Mouse (Mus musculus): ENCODE results near the gene Wnt7b. TPM values are rescaled to one million over a fixed set of nuclear protein-coding genes. Genes with fewer than 3 reads are reported as not detected.

Wnt7b gene
- total and polyA plus RNA-seq, 3 experiments: not detected

- Histone ChIP-seq H3K4me2 (ENCODE audit: insufficient read depth, low read depth, poor library complexity, severe bottlenecking) (no peak overlapping the region), H3K4me1 (ENCODE audit: control insufficient read depth in 1 of 2, insufficient read depth in 2 of 2) (peaks cover under 1 to 4% of the 10 kb centered on the region in 2 experiments; a peak in 2 of 4 replicates), H3K27me3 (replicated peaks) (peaks cover 44% of the 10 kb centered on the region), H3K4me3 (replicated peaks in 1 of 3; ENCODE audit: low read depth in 2 of 3, low read length in 2 of 3, poor library complexity in 1 of 3) (no peak overlapping the region), H3K9me3 (replicated peaks; ENCODE audit: low read length) (peaks cover 3% of the 10 kb centered on the region), H3K79me2 (replicated peaks; ENCODE audit: control insufficient read depth, extremely low read depth, insufficient read depth, poor library complexity, severe bottlenecking) (no peaks in the 10 kb centered on the region), H3K27ac (ENCODE audit: insufficient read depth, low read depth) (no peak overlapping the region), H3K36me3 (replicated peaks in 1 of 2; ENCODE audit: control insufficient read depth in 1 of 2, insufficient read depth in 1 of 2, low read length in 1 of 2) (no peaks in the 10 kb centered on the region), H3K9ac (ENCODE audit: insufficient read depth, low read depth) (no peak overlapping the region)
- no peak for DNase-seq (ENCODE audit: extremely low read depth)
- TF ChIP-seq ZMIZ1 (IDR thresholded peaks at IDR 0.05; ENCODE audit: low read depth, low read length): no peak
- no peak for TF ChIP-seq KAT2A (IDR thresholded peaks at IDR 0.05; ENCODE audit: insufficient replicate concordance, low read length)
- in situ Hi-C loops (cut with MboI; ENCODE audit: low pct_ligation_motif_present, low pct_unique_long_range_greater_than_20kb, low sequenced_read_pairs): loop anchor here (25.0 kb wide), 1 partner anchor 410 kb away; no protein-coding TSS in a partner anchor
- dilution Hi-C loops (cut with MboI; ENCODE audit: extremely low pct_ligation_motif_present, extremely low pct_unique_long_range_greater_than_20kb, low sequenced_read_pairs): no loop called here
Observed at GRCm38 (mm10) chr15:85602021-85602420, 19.7 kb upstream of the Wnt7b start.

- Histone ChIP-seq H3K79me2 (replicated peaks; ENCODE audit: control insufficient read depth, extremely low read depth, insufficient read depth, poor library complexity, severe bottlenecking) (no peaks in the 10 kb centered on the region), H3K9me3 (replicated peaks; ENCODE audit: low read length) (peaks cover 3% of the 10 kb centered on the region), H3K27ac (ENCODE audit: insufficient read depth, low read depth) (no peak overlapping the region), H3K4me2 (ENCODE audit: insufficient read depth, low read depth, poor library complexity, severe bottlenecking) (no peak overlapping the region), H3K27me3 (replicated peaks) (peaks cover 39% of the 10 kb centered on the region), H3K36me3 (replicated peaks in 1 of 2; ENCODE audit: control insufficient read depth in 1 of 2, insufficient read depth in 1 of 2, low read length in 1 of 2) (no peaks in the 10 kb centered on the region), H3K9ac (ENCODE audit: insufficient read depth, low read depth) (no peak overlapping the region), H3K4me1 (ENCODE audit: control insufficient read depth in 1 of 2, insufficient read depth in 2 of 2) (peaks cover 4 to 5% of the 10 kb centered on the region in 2 experiments; a peak in 2 of 4 replicates), H3K4me3 (replicated peaks in 1 of 3; ENCODE audit: low read depth in 2 of 3, low read length in 2 of 3, poor library complexity in 1 of 3) (no peak overlapping the region)
- in situ Hi-C loops (cut with MboI; ENCODE audit: low pct_ligation_motif_present, low pct_unique_long_range_greater_than_20kb, low sequenced_read_pairs) (loop anchor here (25.0 kb wide), 1 partner anchor 411 kb away; no protein-coding TSS in a partner anchor), dilution Hi-C loops (cut with MboI; ENCODE audit: extremely low pct_ligation_motif_present, extremely low pct_unique_long_range_greater_than_20kb, low sequenced_read_pairs) (no loop called here)
- no peak for TF ChIP-seq UBTF (IDR thresholded peaks at IDR 0.05; ENCODE audit: low read depth, low read length)
- TF ChIP-seq MEF2A (IDR thresholded peaks at IDR 0.05; ENCODE audit: borderline replicate concordance, low read depth, low read length): no peak
- TF ChIP-seq E2F4 (IDR thresholded peaks at IDR 0.05; ENCODE audit: insufficient replicate concordance, low read depth, low read length): no peak
- no peak for TF ChIP-seq ZC3H11A (IDR thresholded peaks at IDR 0.05; ENCODE audit: low read depth, low read length)
- TF ChIP-seq MYC (IDR thresholded peaks at IDR 0.05; ENCODE audit: low read depth, low read length): no peak
- no peak for TF ChIP-seq ZMIZ1 (IDR thresholded peaks at IDR 0.05; ENCODE audit: low read depth, low read length)
- DNase-seq (ENCODE audit: extremely low read depth): no peak
Observed at GRCm38 (mm10) chr15:85601202-85601601, 18.9 kb upstream of the Wnt7b start.

GRCm38 (mm10) chr15:85600696-85601094 is 18.4 kb upstream of the Wnt7b start:
- dilution Hi-C loops (cut with MboI; ENCODE audit: extremely low pct_ligation_motif_present, extremely low pct_unique_long_range_greater_than_20kb, low sequenced_read_pairs): no loop called here
- Histone ChIP-seq H3K4me3 (replicated peaks in 1 of 3; ENCODE audit: low read depth in 2 of 3, low read length in 2 of 3, poor library complexity in 1 of 3) (no peak overlapping the region), H3K9me3 (replicated peaks; ENCODE audit: low read length) (peaks cover 3% of the 10 kb centered on the region), H3K4me2 (ENCODE audit: insufficient read depth, low read depth, poor library complexity, severe bottlenecking) (no peak overlapping the region), H3K4me1 (ENCODE audit: control insufficient read depth in 1 of 2, insufficient read depth in 2 of 2) (peaks cover 4 to 5% of the 10 kb centered on the region in 2 experiments; a peak in 2 of 4 replicates), H3K36me3 (replicated peaks in 1 of 2; ENCODE audit: control insufficient read depth in 1 of 2, insufficient read depth in 1 of 2, low read length in 1 of 2) (no peaks in the 10 kb centered on the region), H3K9ac (ENCODE audit: insufficient read depth, low read depth) (no peak overlapping the region), H3K79me2 (replicated peaks; ENCODE audit: control insufficient read depth, extremely low read depth, insufficient read depth, poor library complexity, severe bottlenecking) (no peaks in the 10 kb centered on the region), H3K27me3 (replicated peaks) (peaks cover 34% of the 10 kb centered on the region), H3K27ac (ENCODE audit: insufficient read depth, low read depth) (no peak overlapping the region)
- in situ Hi-C loops (cut with MboI; ENCODE audit: low pct_ligation_motif_present, low pct_unique_long_range_greater_than_20kb, low sequenced_read_pairs): loop anchor here (25.0 kb wide), 1 partner anchor 412 kb away; no protein-coding TSS in a partner anchor
- DNase-seq (ENCODE audit: extremely low read depth): no peak
- TF ChIP-seq TCF12 (IDR thresholded peaks at IDR 0.05; ENCODE audit: low read depth, low read length) (no peak), MYC (IDR thresholded peaks at IDR 0.05; ENCODE audit: low read depth, low read length) (no peak), MXI1 (IDR thresholded peaks at IDR 0.05; ENCODE audit: low read depth, low read length) (no peak), IRF4 (IDR thresholded peaks at IDR 0.05; ENCODE audit: low read depth, low read length) (no peak), MAZ (IDR thresholded peaks at IDR 0.05; ENCODE audit: low read depth, low read length) (no peak), JUN (IDR thresholded peaks at IDR 0.05; ENCODE audit: insufficient read depth, low read depth, low read length) (no peak), NRF1 (IDR thresholded peaks at IDR 0.05; ENCODE audit: low read depth, low read length) (no peak), MAFK (IDR thresholded peaks at IDR 0.05; ENCODE audit: insufficient replicate concordance, low read length) (no peak), EP300 (IDR thresholded peaks at IDR 0.05; ENCODE audit: low read length) (no peak)
